In the genomic region with DNA sequence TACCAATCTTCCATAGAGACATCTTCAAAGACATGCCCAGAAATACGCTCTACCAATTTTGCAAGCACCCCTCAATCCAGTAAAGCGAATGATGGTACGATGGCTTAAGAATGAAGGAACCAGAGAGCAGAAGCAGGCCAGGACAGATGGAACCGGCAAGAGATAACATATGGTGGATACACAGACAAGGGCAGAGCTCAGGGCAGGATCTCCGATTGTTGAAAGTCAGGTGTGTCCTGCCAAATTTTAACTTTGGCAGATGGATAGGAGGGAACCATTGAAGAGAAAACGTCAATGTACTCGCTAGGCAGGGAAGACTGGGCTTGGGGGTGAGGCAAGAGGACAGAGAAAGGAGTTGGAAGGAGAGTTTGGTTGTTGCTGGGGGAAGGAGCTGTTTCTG, we compare ENCODE assay signal across 23 mouse cellular contexts. TPM values are rescaled to one million over a fixed set of nuclear protein-coding genes. Genes with fewer than 3 reads are reported as not detected.
"Had no signal": no experiment of that assay in that cellular context is flagged by ENCODE, and none has a peak within 500 bp of the region (broad histone marks: within the 10 kb centered on the region; RNA-seq: fewer than 3 reads in every experiment).

No protein-coding gene starts in this region.

- DNase-seq: gastrocnemius, postnatal 14 days; gastrocnemius, postnatal 36 days; heart, adult 18-20 months; heart, postnatal 10 days; heart, postnatal 36 days; kidney, adult 11 months; kidney, adult 2 months; kidney, adult 9 months; kidney, postnatal 14 days; kidney, postnatal 36 days; layer of hippocampus, adult 9-11 months; layer of hippocampus, postnatal 36 days; left cerebral cortex, postnatal 4 days had no signal

- ATAC-seq: hindbrain, postnatal 0 days; intestine, embryonic 16.5 days; liver, embryonic 12.5 days had no signal

RNA-seq across cellular contexts. Expression of a gene that starts 29.0 kb away (rescaled TPM):
- total RNA-seq: gastrocnemius, adult 18-20 months; heart, adult 18-20 months; heart, postnatal 36 days; hematopoietic stem cell, adult 5-6 weeks; hindbrain, postnatal 0 days; left cerebral cortex, adult 18-20 months had no signal

RNA-seq across cellular contexts. Expression of a gene that starts 41.2 kb away (rescaled TPM):
- total RNA-seq: gastrocnemius, adult 18-20 months; gastrocnemius, adult 8-10 months; gastrocnemius, postnatal 14 days; gastrocnemius, postnatal 36 days; heart, adult 8-10 months; heart, postnatal 10 days; heart, postnatal 36 days; hematopoietic stem cell, adult 5-6 weeks; hindbrain, postnatal 0 days; layer of hippocampus, adult 18-20 months; left cerebral cortex, adult 18-20 months; left cerebral cortex, adult 8-10 months had no signal
